Mouse (Mus musculus): ENCODE measurements around the gene Hmcn1. TPM values are rescaled to one million over a fixed set of nuclear protein-coding genes. Genes with fewer than 3 reads are reported as not detected.

Gene Hmcn1
- total and polyA plus RNA-seq, 2 experiments from 2014 or later, result 1.2 to 4.1 TPM

DNA sequence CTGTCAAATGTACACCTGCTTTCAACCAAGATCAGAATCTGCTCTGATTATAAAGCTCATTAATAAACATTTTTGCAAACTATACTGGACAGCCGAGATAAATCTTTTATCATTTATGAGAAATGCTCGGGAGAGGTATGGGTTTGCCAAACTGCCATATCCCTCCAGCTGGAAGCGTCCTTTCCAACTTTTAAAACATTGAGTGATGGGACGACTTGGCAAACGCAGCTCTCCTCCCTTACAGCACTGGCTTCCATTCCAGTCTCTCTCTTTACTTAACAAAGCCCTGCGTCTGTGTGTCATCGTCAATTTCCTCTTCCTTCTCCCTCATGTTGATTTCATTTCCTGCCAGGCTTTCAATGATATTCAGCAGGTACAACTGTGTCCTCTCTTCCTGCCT lies 114.8 kb downstream of the Hmcn1 start:
- peak; percentile 63 for DNase-seq
- WGBS, result 46% methylated on average over 7 of the region's 7 CpGs

DNA sequence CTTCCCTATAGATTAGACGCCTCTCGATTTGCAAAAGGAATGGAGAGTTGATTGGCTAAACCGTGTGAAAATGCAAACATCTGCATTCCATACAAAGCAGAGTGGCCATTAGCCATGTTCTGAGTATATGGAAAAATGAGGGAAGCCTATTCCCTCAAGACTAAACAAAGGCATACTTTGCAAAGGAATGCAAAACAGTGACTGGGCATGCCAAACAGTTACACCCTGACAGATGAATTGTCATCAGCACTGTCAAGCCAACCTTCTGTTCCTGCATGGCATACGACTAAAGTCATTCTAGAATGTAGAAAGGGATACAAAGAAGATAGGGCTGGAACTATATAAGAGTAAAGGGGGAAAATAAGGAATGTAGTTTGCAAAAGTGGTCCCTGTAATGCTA lies 115.3 kb downstream of the Hmcn1 start:
- no peak overlapping the region for H3K9ac ChIP-seq
- H3K4me2 ChIP-seq (ENCODE audit: low read depth), result no peak overlapping the region
- H3K27me3 ChIP-seq (ENCODE audit: insufficient read depth, low read length), result no peaks in the 10 kb centered on the region
- TF ChIP-seq CTCF (IDR thresholded peaks at IDR 0.05; ENCODE audit: low read depth), result no peak
- 0 out of 2 replicates have a peak, but pooled peaks cover 9% of the 10 kb centered on the region for H3K4me1 ChIP-seq (ENCODE audit: insufficient read depth)
- no peak overlapping the region for H3K27ac ChIP-seq (ENCODE audit: low read depth, low read length)
- ATAC-seq (peak; percentile 88), DNase-seq (peak; percentile 69)
- H3K4me3 ChIP-seq (ENCODE audit: low read depth, low read length), result no peak overlapping the region
- 27% methylated on average over 4 of the region's 4 CpGs for WGBS
- no peaks in the 10 kb centered on the region for H3K9me3 ChIP-seq (ENCODE audit: low read length)
- no peaks in the 10 kb centered on the region for H3K36me3 ChIP-seq (ENCODE audit: insufficient read depth)

More for the DNA sequence above, 114.8 kb downstream of the Hmcn1 start:
- H3K9ac ChIP-seq, result no peak overlapping the region
- no peaks in the 10 kb centered on the region for H3K9me3 ChIP-seq (ENCODE audit: low read length)
- H3K4me2 ChIP-seq (ENCODE audit: low read depth), result no peak overlapping the region
- no peak for TF ChIP-seq CTCF (IDR thresholded peaks at IDR 0.05; ENCODE audit: low read depth)
- 0 out of 2 replicates have a peak, but pooled peaks cover 9% of the 10 kb centered on the region for H3K4me1 ChIP-seq (ENCODE audit: insufficient read depth)
- H3K27me3 ChIP-seq (ENCODE audit: insufficient read depth, low read length), result no peaks in the 10 kb centered on the region
- peak; percentile 82 for ATAC-seq
- no peak overlapping the region for H3K4me3 ChIP-seq (ENCODE audit: low read depth, low read length)
- H3K27ac ChIP-seq (ENCODE audit: low read depth, low read length), result no peak overlapping the region
- no peaks in the 10 kb centered on the region for H3K36me3 ChIP-seq (ENCODE audit: insufficient read depth)

DNA sequence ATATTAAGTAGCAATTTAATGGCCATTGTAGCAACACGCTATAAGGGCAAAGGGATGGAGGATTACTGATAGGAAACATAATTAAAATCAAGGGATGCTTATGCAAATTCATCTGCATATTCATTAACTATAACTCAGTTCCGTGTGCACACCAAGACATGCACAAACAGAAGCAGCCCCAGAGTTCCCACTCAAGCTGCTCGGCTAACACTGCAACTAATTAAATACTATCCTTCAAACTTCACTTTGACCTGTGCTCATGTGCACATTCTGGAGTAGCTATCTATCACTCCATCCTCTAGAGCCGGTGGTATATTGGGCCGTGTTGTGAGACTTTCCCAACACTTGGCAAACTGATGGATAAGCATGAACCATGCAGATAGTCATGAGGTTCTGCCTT lies 119.2 kb downstream of the Hmcn1 start:
- DNase-seq, result no peak
- Histone ChIP-seq H3K9me3 (ENCODE audit: low read length) (no peaks in the 10 kb centered on the region), H3K4me1 (ENCODE audit: insufficient read depth) (0 out of 2 replicates have a peak, but pooled peaks cover 9% of the 10 kb centered on the region), H3K4me3 (ENCODE audit: low read depth, low read length) (no peak overlapping the region), H3K27me3 (ENCODE audit: insufficient read depth, low read length) (no peaks in the 10 kb centered on the region), H3K27ac (ENCODE audit: low read depth, low read length) (no peak overlapping the region), H3K36me3 (ENCODE audit: insufficient read depth) (no peaks in the 10 kb centered on the region), H3K9ac (no peak overlapping the region), H3K4me2 (ENCODE audit: low read depth) (no peak overlapping the region)
- TF ChIP-seq CTCF (IDR thresholded peaks at IDR 0.05; ENCODE audit: low read depth), result no peak
- WGBS, result 52% methylated on average over 5 of the region's 5 CpGs
- ATAC-seq, result no peak

DNA sequence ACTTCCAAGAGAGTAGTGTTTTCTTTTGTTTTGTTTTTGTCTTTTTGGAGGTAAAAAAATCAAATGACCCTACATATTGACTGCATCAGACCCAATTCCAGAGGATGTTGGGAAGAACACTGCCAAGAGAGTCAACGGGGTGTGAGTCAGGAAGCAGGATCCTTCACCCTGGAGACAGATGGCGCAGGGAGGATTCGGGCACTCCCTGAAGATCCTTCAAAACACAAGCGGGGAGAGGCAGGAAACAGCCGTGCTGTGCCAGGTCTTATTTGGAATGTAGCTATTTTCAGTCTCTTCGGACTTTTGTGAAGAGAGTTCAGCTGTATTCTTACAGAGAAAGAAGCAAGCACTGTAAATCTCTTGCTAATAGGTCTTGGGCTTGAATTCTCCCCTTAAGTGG lies 120.0 kb downstream of the Hmcn1 start:
- H3K36me3 ChIP-seq (ENCODE audit: insufficient read depth), result no peaks in the 10 kb centered on the region
- no peaks in the 10 kb centered on the region for H3K27me3 ChIP-seq (ENCODE audit: insufficient read depth, low read length)
- no peaks in the 10 kb centered on the region for H3K9me3 ChIP-seq (ENCODE audit: low read length)
- H3K4me2 ChIP-seq (ENCODE audit: low read depth), result no peak overlapping the region
- 0 out of 2 replicates have a peak, but pooled peaks cover 5% of the 10 kb centered on the region for H3K4me1 ChIP-seq (ENCODE audit: insufficient read depth)
- ATAC-seq, result no peak
- TF ChIP-seq CTCF (IDR thresholded peaks at IDR 0.05; ENCODE audit: low read depth), result no peak
- DNase-seq, result no peak
- H3K9ac ChIP-seq, result no peak overlapping the region
- H3K4me3 ChIP-seq (ENCODE audit: low read depth, low read length), result no peak overlapping the region
- H3K27ac ChIP-seq (ENCODE audit: low read depth, low read length), result no peak overlapping the region
- WGBS, result 41% methylated on average over 6 of the region's 6 CpGs

DNA sequence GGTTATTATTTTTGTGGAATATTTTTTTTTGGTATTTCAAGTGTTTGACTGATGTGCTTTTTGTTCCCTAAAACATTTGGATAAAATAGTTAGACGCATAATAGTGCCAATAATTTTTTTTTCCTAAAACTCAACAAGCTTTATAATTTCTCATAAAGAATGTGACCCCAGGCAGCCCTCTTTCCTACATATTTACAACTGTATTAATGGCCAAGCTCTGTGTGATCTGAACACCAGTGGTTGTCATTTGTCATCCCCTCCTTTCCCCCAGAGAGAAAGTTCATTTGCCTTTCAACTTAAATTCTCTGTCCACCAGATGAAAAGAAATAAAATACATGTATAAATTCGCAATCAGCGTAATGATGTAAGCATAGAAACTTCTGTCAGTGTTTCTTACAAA lies 121.1 kb downstream of the Hmcn1 start:
- WGBS, result 93% methylated on average over 3 of the region's 3 CpGs
- ATAC-seq, result no peak

DNA sequence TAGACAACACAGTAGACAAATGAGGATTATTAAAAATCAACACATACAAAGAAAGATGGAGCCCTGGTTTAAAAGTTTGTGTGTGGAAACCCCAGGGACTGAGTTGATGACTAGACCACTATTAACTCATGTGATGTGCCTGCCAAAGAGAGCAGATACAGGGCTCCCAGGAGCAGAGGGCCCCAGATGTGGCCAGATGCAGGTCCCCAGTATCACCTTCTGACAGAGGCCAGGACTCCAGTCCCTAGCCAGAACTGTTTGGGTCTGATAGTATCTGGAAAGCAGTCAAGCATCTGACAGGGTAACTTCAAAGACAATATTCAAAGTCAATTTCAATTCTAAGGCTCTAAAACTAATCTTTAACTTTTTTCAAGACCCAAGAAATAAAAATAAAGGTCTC lies 124.0 kb downstream of the Hmcn1 start:
- no peak overlapping the region for H3K4me2 ChIP-seq (ENCODE audit: low read depth)
- no peak overlapping the region for H3K9ac ChIP-seq
- no peak for TF ChIP-seq CTCF (IDR thresholded peaks at IDR 0.05; ENCODE audit: low read depth)
- DNase-seq, result no peak
- no peaks in the 10 kb centered on the region for H3K9me3 ChIP-seq (ENCODE audit: low read length)
- H3K4me1 ChIP-seq (ENCODE audit: insufficient read depth), result no peaks in the 10 kb centered on the region
- H3K27me3 ChIP-seq (ENCODE audit: insufficient read depth, low read length), result no peaks in the 10 kb centered on the region
- ATAC-seq, result no peak
- no peak overlapping the region for H3K27ac ChIP-seq (ENCODE audit: low read depth, low read length)
- no peaks in the 10 kb centered on the region for H3K36me3 ChIP-seq (ENCODE audit: insufficient read depth)
- H3K4me3 ChIP-seq (ENCODE audit: low read depth, low read length), result no peak overlapping the region

More for the DNA sequence above, 121.1 kb downstream of the Hmcn1 start:
- Histone ChIP-seq H3K4me2 (ENCODE audit: low read depth) (no peak overlapping the region), H3K27ac (ENCODE audit: low read depth, low read length) (no peak overlapping the region), H3K27me3 (ENCODE audit: insufficient read depth, low read length) (no peaks in the 10 kb centered on the region), H3K9me3 (ENCODE audit: low read length) (no peaks in the 10 kb centered on the region), H3K36me3 (ENCODE audit: insufficient read depth) (no peaks in the 10 kb centered on the region), H3K4me1 (ENCODE audit: insufficient read depth) (no peaks in the 10 kb centered on the region), H3K4me3 (ENCODE audit: low read depth, low read length) (no peak overlapping the region), H3K9ac (no peak overlapping the region)
- no peak for DNase-seq
- TF ChIP-seq CTCF (IDR thresholded peaks at IDR 0.05; ENCODE audit: low read depth), result no peak

DNA sequence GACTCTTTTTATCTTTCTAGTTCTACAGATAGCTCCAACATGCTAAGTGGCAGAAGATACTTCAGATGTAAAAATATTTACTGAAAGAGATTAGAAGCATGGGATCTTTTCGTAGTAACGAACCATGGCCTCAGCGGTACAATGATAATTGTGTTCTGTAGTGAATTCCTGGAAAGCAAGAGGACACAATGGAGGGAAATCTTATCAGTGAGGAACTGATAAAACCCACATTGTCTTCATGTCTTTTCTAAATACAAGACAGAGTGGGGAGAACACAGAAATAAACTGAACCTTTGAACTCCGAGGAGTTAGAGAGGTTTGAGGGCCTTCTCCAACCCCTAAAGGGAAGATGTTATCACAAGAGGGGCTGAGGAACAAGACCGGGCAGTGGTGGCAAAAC lies 126.6 kb downstream of the Hmcn1 start:
- Histone ChIP-seq H3K4me1 (ENCODE audit: insufficient read depth) (no peaks in the 10 kb centered on the region), H3K4me3 (ENCODE audit: low read depth, low read length) (no peak overlapping the region), H3K9ac (no peak overlapping the region), H3K4me2 (ENCODE audit: low read depth) (no peak overlapping the region), H3K9me3 (ENCODE audit: low read length) (no peaks in the 10 kb centered on the region), H3K36me3 (ENCODE audit: insufficient read depth) (no peaks in the 10 kb centered on the region), H3K27ac (ENCODE audit: low read depth, low read length) (no peak overlapping the region), H3K27me3 (ENCODE audit: insufficient read depth, low read length) (no peaks in the 10 kb centered on the region)
- ATAC-seq (no peak), DNase-seq (no peak)
- no peak for TF ChIP-seq CTCF (IDR thresholded peaks at IDR 0.05; ENCODE audit: low read depth)
- WGBS, result 77% methylated on average over 5 of the region's 5 CpGs

DNA sequence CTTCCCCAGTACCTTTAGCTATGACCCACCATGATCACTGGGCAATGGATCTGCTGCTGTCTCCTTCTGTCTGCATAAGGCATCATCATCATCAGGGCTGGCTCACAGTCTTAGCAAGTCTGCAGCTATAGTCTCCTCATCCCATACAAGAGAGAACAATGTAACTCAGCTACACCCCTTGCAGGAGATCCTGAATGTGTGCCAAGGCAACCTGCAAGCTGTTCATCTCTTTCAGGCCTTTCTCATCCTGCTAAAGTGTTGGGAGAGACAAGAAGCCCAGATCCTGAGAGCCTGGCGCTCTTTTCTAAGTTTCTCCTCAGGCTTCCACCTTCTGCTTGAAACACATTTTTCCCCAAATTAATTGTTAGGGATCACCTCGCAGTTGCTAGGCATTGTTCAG lies 135.5 kb downstream of the Hmcn1 start:
- no peaks in the 10 kb centered on the region for H3K27me3 ChIP-seq (ENCODE audit: insufficient read depth, low read length)
- TF ChIP-seq CTCF (IDR thresholded peaks at IDR 0.05; ENCODE audit: low read depth), result no peak
- ATAC-seq, result no peak
- H3K36me3 ChIP-seq (ENCODE audit: insufficient read depth), result no peaks in the 10 kb centered on the region
- H3K9ac ChIP-seq, result no peak overlapping the region
- WGBS, result 62% methylated on average over 2 of the region's 2 CpGs
- no peaks in the 10 kb centered on the region for H3K4me1 ChIP-seq (ENCODE audit: insufficient read depth)
- H3K27ac ChIP-seq (ENCODE audit: low read depth, low read length), result no peak overlapping the region
- no peak overlapping the region for H3K4me3 ChIP-seq (ENCODE audit: low read depth, low read length)
- no peak for DNase-seq
- H3K9me3 ChIP-seq (ENCODE audit: low read length), result no peaks in the 10 kb centered on the region
- no peak overlapping the region for H3K4me2 ChIP-seq (ENCODE audit: low read depth)

All from forebrain, postnatal 0 days (tissue).